Mouse (Mus musculus): ENCODE results near the gene Ppp1r36. TPM values are rescaled to one million over a fixed set of nuclear protein-coding genes. Genes with fewer than 3 reads are reported as not detected.
A peak's percentile ranks its signal among the peaks of the same experiment; 100 is the strongest.

Ppp1r36 gene
- total and polyA plus RNA-seq, 3 experiments, result not detected

- no peak for TF ChIP-seq CTCF (conservative IDR thresholded peaks at IDR 0.05 in 1 of 2, IDR thresholded peaks at IDR 0.05 in 1 of 2; ENCODE audit: low read depth in 2 of 2, low read length in 2 of 2)
- no peak for TF ChIP-seq PAX5 (IDR thresholded peaks at IDR 0.05; ENCODE audit: low read length)
- TF ChIP-seq E2F4 (IDR thresholded peaks at IDR 0.05; ENCODE audit: insufficient replicate concordance, low read depth, low read length), result no peak
- TF ChIP-seq CHD2 (IDR thresholded peaks at IDR 0.05; ENCODE audit: low read length), result no peak
- TF ChIP-seq ZNF384 (IDR thresholded peaks at IDR 0.05; ENCODE audit: low read depth, low read length), result no peak
- no peak for TF ChIP-seq JUN (IDR thresholded peaks at IDR 0.05; ENCODE audit: insufficient read depth, low read depth, low read length)
- no peak for TF ChIP-seq UBTF (IDR thresholded peaks at IDR 0.05; ENCODE audit: low read depth, low read length)
- TF ChIP-seq CHD1 (IDR thresholded peaks at IDR 0.05; ENCODE audit: low read depth, low read length), result no peak
- 0 out of 2 replicates have a peak, but pooled peaks have one; percentile 10 for TF ChIP-seq MXI1 (IDR thresholded peaks at IDR 0.05; ENCODE audit: low read depth, low read length)
- no peak for TF ChIP-seq NELFE (IDR thresholded peaks at IDR 0.05; ENCODE audit: low read depth, low read length)
- TF ChIP-seq IRF4 (IDR thresholded peaks at IDR 0.05; ENCODE audit: low read depth, low read length), result no peak
- TF ChIP-seq MEF2A (IDR thresholded peaks at IDR 0.05; ENCODE audit: borderline replicate concordance, low read depth, low read length), result no peak
- no peak for TF ChIP-seq POLR2AphosphoS2 (IDR thresholded peaks at IDR 0.05; ENCODE audit: low read depth, low read length)
- no peak for TF ChIP-seq USF2 (conservative IDR thresholded peaks at IDR 0.05; ENCODE audit: low read depth, low read length)
- no peak for TF ChIP-seq BHLHE40 (IDR thresholded peaks at IDR 0.05; ENCODE audit: low read depth, low read length)
- TF ChIP-seq ELF1 (IDR thresholded peaks at IDR 0.05; ENCODE audit: low read depth, low read length), result peak; percentile 11; the same call in 1 of the 2 replicates
- no peak for TF ChIP-seq USF1 (IDR thresholded peaks at IDR 0.05; ENCODE audit: low read depth, low read length)
- TF ChIP-seq HCFC1 (IDR thresholded peaks at IDR 0.05; ENCODE audit: low read depth, low read length), result no peak
- TF ChIP-seq TBP (conservative IDR thresholded peaks at IDR 0.05; ENCODE audit: low read depth, low read length), result peak; percentile 72
- no peak for TF ChIP-seq POLR2A (IDR thresholded peaks at IDR 0.05; ENCODE audit: low read depth, low read length)
- no peak for TF ChIP-seq ETS1 (conservative IDR thresholded peaks at IDR 0.05; ENCODE audit: low read depth, low read length)
- no peak for TF ChIP-seq MYC (IDR thresholded peaks at IDR 0.05; ENCODE audit: low read depth, low read length)
- TF ChIP-seq TCF12 (IDR thresholded peaks at IDR 0.05; ENCODE audit: low read depth, low read length), result no peak
- no peak for TF ChIP-seq JUND (conservative IDR thresholded peaks at IDR 0.05; ENCODE audit: low read depth, low read length)
- TF ChIP-seq SMC3 (IDR thresholded peaks at IDR 0.05; ENCODE audit: low read depth, low read length), result no peak
- no peak for TF ChIP-seq SIN3A (IDR thresholded peaks at IDR 0.05; ENCODE audit: low read length)
- in situ Hi-C loops (cut with MboI; ENCODE audit: low pct_ligation_motif_present, low pct_unique_long_range_greater_than_20kb, low sequenced_read_pairs) (loop anchor here (5.0 kb wide), 2 partner anchors 32 to 92 kb away; no protein-coding TSS in a partner anchor), dilution Hi-C loops (cut with MboI; ENCODE audit: extremely low pct_ligation_motif_present, extremely low pct_unique_long_range_greater_than_20kb, low sequenced_read_pairs) (no loop called here)
- Histone ChIP-seq H3K27me3 (replicated peaks) (no peaks in the 10 kb centered on the region), H3K4me1 (ENCODE audit: control insufficient read depth in 1 of 2, insufficient read depth in 2 of 2) (peaks cover 5 to 53% of the 10 kb centered on the region in 2 experiments; a peak in 3 of 4 replicates), H3K4me3 (replicated peaks in 1 of 3; ENCODE audit: low read depth in 2 of 3, low read length in 2 of 3, poor library complexity in 1 of 3) (no peak overlapping the region), H3K4me2 (ENCODE audit: insufficient read depth, low read depth, poor library complexity, severe bottlenecking) (peak overlapping the region; percentile 90), H3K9me3 (replicated peaks; ENCODE audit: low read length) (peaks cover 3% of the 10 kb centered on the region), H3K79me2 (replicated peaks; ENCODE audit: control insufficient read depth, extremely low read depth, insufficient read depth, poor library complexity, severe bottlenecking) (peaks cover 77% of the 10 kb centered on the region), H3K27ac (ENCODE audit: insufficient read depth, low read depth) (peak overlapping the region; percentile 85), H3K9ac (ENCODE audit: insufficient read depth, low read depth) (peak overlapping the region; percentile 61), H3K36me3 (replicated peaks in 1 of 2; ENCODE audit: control insufficient read depth in 1 of 2, insufficient read depth in 1 of 2, low read length in 1 of 2) (peaks cover 3 to 19% of the 10 kb centered on the region in 2 experiments)
- no peak for DNase-seq (ENCODE audit: extremely low read depth)
These were observed 42.4 kb upstream of the Ppp1r36 start for GRCm38 (mm10) chr12:76374911-76375310.

Measured in CH12.LX (cell line).